Mouse (Mus musculus) erythroblast, embryonic 14.5 days (primary cell): ENCODE measurements around the gene Ptprk.

Source experiments
- GATA1 ChIP-seq: IDR thresholded peaks from 2 replicates; pipeline ENCODE4 v1.6.1; 2012; ENCODE audit warnings: low read length, inconsistent platforms, mixed read lengths
- TAL1 ChIP-seq: IDR thresholded peaks from 3 replicates; pipeline ENCODE4 v1.6.1; 2012; ENCODE audit warnings: low read length, inconsistent platforms, mixed read lengths

GRCm38 (mm10) chr10:28164746-28165145, 90.1 kb downstream of the Ptprk start:
- no peak for TF ChIP-seq TAL1
- TF ChIP-seq GATA1, result no peak
